Mouse (Mus musculus): ENCODE measurements around the gene Gm11009. TPM values are rescaled to one million over a fixed set of nuclear protein-coding genes. Genes with fewer than 3 reads are reported as not detected.
"Not testable (repeated sequence)": the region's sequence is repeated elsewhere in the genome, so short reads cannot be mapped to it uniquely, and the experiment has no call there.

Gene Gm11009
- not detected in 2 replicates for polyA plus RNA-seq (2012; rRNA removed)

GRCm38 (mm10) chr2:176319394-176319793, at the start of gene Gm11009:
Gm11009 (minus strand) TSS chr2:176319494.
- H3K4me1 ChIP-seq (ENCODE audit: control insufficient read depth, insufficient read depth, low read length); H3K27me3 ChIP-seq (ENCODE audit: control insufficient read depth, insufficient read depth, low read length); H3K27ac ChIP-seq (ENCODE audit: control insufficient read depth, insufficient read depth, low read depth, low read length); H3K36me3 ChIP-seq (ENCODE audit: control insufficient read depth, insufficient read depth, low read length); H3K4me3 ChIP-seq (ENCODE audit: control insufficient read depth, low read depth, low read length): not testable (repeated sequence)

Other genes starting within 250 kb of the Gm11009 start
- 0.23 and 0.28 TPM in 2 replicates for gene Gm2004, start 169.7 kb downstream of the Gm11009 start, polyA plus RNA-seq (2012; rRNA removed)
- gene 2210418O10Rik, start 92.9 kb downstream of the Gm11009 start, polyA plus RNA-seq (2012; rRNA removed): 0.05 and 0.11 TPM in 2 replicates
- gene Gm14435, start 104.1 kb upstream of the Gm11009 start, polyA plus RNA-seq (2012; rRNA removed): 0.52 and 3.7 TPM in 2 replicates
- gene Gm14434, start 167.3 kb upstream of the Gm11009 start, polyA plus RNA-seq (2012; rRNA removed): 1.7 and 2.9 TPM in 2 replicates
- not detected in 2 replicates for gene Zfp967, start 201.6 kb upstream of the Gm11009 start, polyA plus RNA-seq (2012; rRNA removed)

Measured in testis, adult 2 months (tissue).